Mouse (Mus musculus) bone marrow macrophage, adult 2 months (primary cell): ENCODE data around the gene Vsig2.

Experiments used
- CTCF ChIP-seq: IDR thresholded peaks from 2 replicates; pipeline ENCODE4 v1.5.1; 2012; ENCODE audit warnings: low read depth, mild to moderate bottlenecking, low read length, moderate library complexity
- POLR2A ChIP-seq: IDR thresholded peaks from 2 replicates; pipeline ENCODE4 v1.6.1; 2012; ENCODE audit warnings: mild to moderate bottlenecking, low read depth, low read length, borderline replicate concordance

- TF ChIP-seq CTCF, result no peak
- TF ChIP-seq POLR2A, result no peak
Measured at GRCm38 (mm10) chr9:37552536-37553293, 13.7 kb downstream of the Vsig2 start, which contains the start of gene Nrgn.
